Comparison of ENCODE assay signal across 10 mouse cellular contexts in the genomic region with DNA sequence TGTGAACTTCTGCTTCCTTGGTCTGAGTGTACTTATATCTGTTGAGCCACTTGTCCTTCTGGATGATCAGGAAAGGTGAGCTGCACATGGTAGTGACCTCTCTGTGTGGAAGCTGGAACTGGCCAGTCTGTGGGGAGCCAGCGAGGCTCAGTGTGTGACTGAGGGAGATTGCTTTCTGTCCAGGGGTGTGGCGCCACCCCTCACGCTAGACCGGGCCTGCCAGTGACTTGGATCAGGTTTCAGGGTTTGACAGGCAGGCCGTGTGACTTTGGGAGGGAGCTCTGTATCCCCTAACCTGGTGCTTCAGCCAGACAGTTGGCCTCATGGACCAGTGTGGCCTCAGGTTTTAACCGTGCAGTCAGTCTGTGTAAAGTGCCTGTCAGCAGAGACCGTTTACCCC. TPM values are rescaled to one million over a fixed set of nuclear protein-coding genes. Genes with fewer than 3 reads are reported as not detected.
DNase-seq lines count a peak whose midpoint lies in the region; ATAC-seq and TF ChIP-seq lines count a peak whose summit lies in the region.
"Had no signal": no experiment of that assay in that cellular context is flagged by ENCODE, and none has a peak within 500 bp of the region (broad histone marks: within the 10 kb centered on the region; RNA-seq: fewer than 3 reads in every experiment).

No protein-coding gene starts in this region.

- TF ChIP-seq CTCF in gastrocnemius, adult 2 months (IDR thresholded peaks at IDR 0.05), result 0 out of 2 replicates have a peak, but pooled peaks have one; percentile 1

- peaks cover 11% of the 10 kb centered on the region for H3K4me1 ChIP-seq in lung, embryonic 15.5 days
- H3K4me1 ChIP-seq in stomach, embryonic 15.5 days, result peaks cover 33% of the 10 kb centered on the region

- 15% methylated on average over 7 of the region's 7 CpGs for WGBS in lung, embryonic 15.5 days
- 13% methylated on average over 7 of the region's 7 CpGs for WGBS in stomach, embryonic 15.5 days

- no peak overlapping the region for H3K9ac ChIP-seq in lung, embryonic 15.5 days
- H3K9ac ChIP-seq in stomach, embryonic 15.5 days, result no peak overlapping the region

- H3K27ac ChIP-seq in lung, embryonic 15.5 days, result peak overlapping the region; percentile 38; the same call in 1 of the 2 replicates
- H3K27ac ChIP-seq in gastrocnemius, adult 2 months, result peak overlapping the region; percentile 91
- peak overlapping the region; percentile 76 for H3K27ac ChIP-seq in stomach, embryonic 15.5 days

- ATAC-seq in lung, embryonic 15.5 days (ENCODE audit: borderline replicate concordance, extremely low read depth, low FRiP score, low TSS enrichment), result peak; percentile 35; the same call in 1 of the 2 replicates
- ATAC-seq in stomach, embryonic 15.5 days (ENCODE audit: insufficient read depth, low FRiP score, low read depth), result peak; percentile 37; the same call in 1 of the 2 replicates
- ATAC-seq: Patski had no signal

- H3K4me2 ChIP-seq in lung, embryonic 15.5 days, result no peak overlapping the region
- no peak overlapping the region for H3K4me2 ChIP-seq in stomach, embryonic 15.5 days

- intact Hi-C loops in gastrocnemius, adult 2 months (cut with DNase I), result loop anchor here (5.0 kb wide), 1 partner anchor 79 kb away; a partner anchor contains a TSS

- DNase-seq in lung, postnatal 36 days, result no peak
- DNase-seq in gastrocnemius, adult 2 months, result peak; percentile 93
- DNase-seq in kidney, adult 8-10 months, result peak; percentile 40 to 46
- DNase-seq in layer of hippocampus, adult 9-11 months, result no peak
- DNase-seq in right cerebral cortex, postnatal 4 days, result no peak
- no peak for DNase-seq in right cerebral cortex, postnatal 25 days

- no peak overlapping the region for H3K4me3 ChIP-seq in lung, embryonic 15.5 days
- no peak overlapping the region for H3K4me3 ChIP-seq in gastrocnemius, adult 2 months
- no peak overlapping the region for H3K4me3 ChIP-seq in stomach, embryonic 15.5 days (replicated peaks)

- no peaks in the 10 kb centered on the region for H3K27me3 ChIP-seq in lung, embryonic 15.5 days
- no peaks in the 10 kb centered on the region for H3K27me3 ChIP-seq in stomach, embryonic 15.5 days (replicated peaks)
- H3K27me3 ChIP-seq: Patski had no signal

- H3K9me3 ChIP-seq in lung, embryonic 15.5 days, result no peaks in the 10 kb centered on the region
- no peaks in the 10 kb centered on the region for H3K9me3 ChIP-seq in stomach, embryonic 15.5 days

- peaks cover 13% of the 10 kb centered on the region for H3K36me3 ChIP-seq in lung, embryonic 15.5 days
- H3K36me3 ChIP-seq in stomach, embryonic 15.5 days, result peaks cover 24% of the 10 kb centered on the region

RNA-seq across cellular contexts. Expression of a gene that starts 13.8 kb away (rescaled TPM):
- polyA plus RNA-seq in lung, embryonic 15.5 days (2015; fragmentation: Nextera tagmentation; extraction: Ambion mirVana), result 33.1 and 36.4 TPM in 2 replicates
- total RNA-seq in gastrocnemius, adult 2 months (2021), result 10 to 100 TPM; 30.2 to 30.6 TPM
- polyA plus RNA-seq in stomach, embryonic 15.5 days (2015; fragmentation: Nextera tagmentation; extraction: Ambion mirVana), result 27.5 and 30.9 TPM in 2 replicates

RNA-seq across cellular contexts. Expression of a gene that starts 22.3 kb away (rescaled TPM):
- not detected in 2 replicates for polyA plus RNA-seq in lung, embryonic 15.5 days (2015; fragmentation: Nextera tagmentation; extraction: Ambion mirVana)
- 1 to 10 TPM in 1 of 2 experiments, under 1 TPM in 1; 0.92 to 1.6 TPM for total RNA-seq in gastrocnemius, adult 2 months (2021)
- polyA plus RNA-seq in stomach, embryonic 15.5 days (2015; fragmentation: Nextera tagmentation; extraction: Ambion mirVana), result not detected in 2 replicates
- total RNA-seq: neutrophil, adult 5-6 weeks had no signal

RNA-seq across cellular contexts. Expression of a gene that starts 37.7 kb away (rescaled TPM):
- 3.2 and 4.8 TPM in 2 replicates for polyA plus RNA-seq in lung, embryonic 15.5 days (2015; fragmentation: Nextera tagmentation; extraction: Ambion mirVana)
- total RNA-seq in gastrocnemius, adult 2 months (2021), result 100 to 1,000 TPM; 223 to 468 TPM
- 2.4 and 2.8 TPM in 2 replicates for polyA plus RNA-seq in stomach, embryonic 15.5 days (2015; fragmentation: Nextera tagmentation; extraction: Ambion mirVana)
- total RNA-seq: neutrophil, adult 5-6 weeks had no signal

RNA-seq across cellular contexts. Expression of a gene that starts 42.4 kb away (rescaled TPM):
- polyA plus RNA-seq in lung, embryonic 15.5 days (2015; fragmentation: Nextera tagmentation; extraction: Ambion mirVana), result 0.16 TPM in 1 of 2 replicates, not detected in the other
- under 1 TPM in 1 of 2 experiments, not detected in 1; 0.25 TPM for total RNA-seq in gastrocnemius, adult 2 months (2021)
- polyA plus RNA-seq in stomach, embryonic 15.5 days (2015; fragmentation: Nextera tagmentation; extraction: Ambion mirVana), result 0.14 TPM in 1 of 2 replicates, not detected in the other
- total RNA-seq: neutrophil, adult 5-6 weeks had no signal

RNA-seq across cellular contexts. Expression of a gene that starts 59.7 kb away (rescaled TPM):
- polyA plus RNA-seq in lung, embryonic 15.5 days (2015; fragmentation: Nextera tagmentation; extraction: Ambion mirVana), result 0.19 and 0.54 TPM in 2 replicates
- total RNA-seq in gastrocnemius, adult 2 months (2021), result not detected
- polyA plus RNA-seq in stomach, embryonic 15.5 days (2015; fragmentation: Nextera tagmentation; extraction: Ambion mirVana), result 0.21 and 0.35 TPM in 2 replicates
- total RNA-seq: neutrophil, adult 5-6 weeks had no signal

Comparison
In these comparisons a context has a peak if more than half of its experiments do, and no peak if none do; other contexts are left out.
1. H3K27ac ChIP-seq: peak in every context shown above with its lines; median percentile 91 in gastrocnemius, adult 2 months; 76 in stomach, embryonic 15.5 days; 38 in lung, embryonic 15.5 days.
2. DNase-seq: peak in gastrocnemius, adult 2 months (single experiment) and kidney, adult 8-10 months (2 of 2); none in lung, postnatal 36 days (single experiment), layer of hippocampus, adult 9-11 months (single experiment), right cerebral cortex, postnatal 4 days (single experiment) and right cerebral cortex, postnatal 25 days (single experiment).